Mouse (Mus musculus) lung, adult 2 months (tissue): ENCODE results near the gene A930002H24Rik.

Experiments
- CTCF ChIP-seq: fragments of 200-500 bp; IDR thresholded peaks from 2 replicates; pipeline ENCODE4 v1.5.1; 2011; ENCODE audit warnings: mild to moderate bottlenecking, low read length, control low read depth; ENCODE audit not compliant: insufficient read depth
- POLR2A ChIP-seq: fragments of 200-500 bp; IDR thresholded peaks from 2 replicates; pipeline ENCODE4 v1.6.1; 2011; ENCODE audit warnings: low read depth, mild to moderate bottlenecking, control low read depth, low read length, borderline replicate concordance; ENCODE audit errors: extremely low read depth

- TF ChIP-seq POLR2A, result no peak
- no peak for TF ChIP-seq CTCF
Observed at GRCm38 (mm10) chr17:63831550-63831949, 32.0 kb downstream of the A930002H24Rik start.
